Mouse (Mus musculus): ENCODE measurements around the gene Gm44503.

- TF ChIP-seq CTCF (IDR thresholded peaks at IDR 0.05; ENCODE audit: low read depth) (no peak), EP300 (IDR thresholded peaks at IDR 0.05; ENCODE audit: low read depth) (no peak)
Measured at GRCm38 (mm10) chr9:72925935-72926258, 32.8 kb upstream of the Gm44503 start.
